ENCODE assay signal across 8 mouse cellular contexts in the genomic region with DNA sequence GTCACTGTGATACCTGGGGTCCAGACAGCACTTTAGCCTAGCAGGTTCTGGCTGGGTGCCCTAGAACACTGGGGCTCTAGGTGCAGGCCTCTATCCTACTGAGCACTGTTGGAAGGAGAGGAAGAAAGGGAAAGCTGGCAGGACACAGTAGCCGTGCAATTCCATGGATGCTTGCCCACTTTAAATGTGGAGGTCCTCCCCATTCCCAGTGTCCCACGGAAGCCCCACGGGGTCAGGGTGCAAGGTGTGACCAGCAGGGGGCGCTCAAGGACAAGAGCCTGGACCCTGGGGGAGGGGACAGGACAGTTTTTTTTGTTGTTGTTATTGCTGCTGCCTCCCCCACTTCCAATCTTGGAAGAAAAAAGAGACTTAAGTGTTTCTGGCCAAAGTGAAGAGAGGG. TPM values are rescaled to one million over a fixed set of nuclear protein-coding genes. Genes with fewer than 3 reads are reported as not detected.
DNase-seq lines count a peak whose midpoint lies in the region; ATAC-seq and TF ChIP-seq lines count a peak whose summit lies in the region.

No protein-coding gene starts in this region.

- TF ChIP-seq CTCF in G1E (IDR thresholded peaks at IDR 0.05; ENCODE audit: low read depth, low read length) = peak; percentile 66
- peak; percentile 98 for TF ChIP-seq CTCF in bone marrow macrophage, adult 2 months (IDR thresholded peaks at IDR 0.05; ENCODE audit: low read depth, low read length)

- TF ChIP-seq POLR2A in bone marrow macrophage, adult 2 months (IDR thresholded peaks at IDR 0.05; ENCODE audit: borderline replicate concordance, low read depth, low read length) = no peak

- H3K9ac ChIP-seq in liver, embryonic 11.5 days (ENCODE audit: low read depth, low read length) = no peak overlapping the region

- peaks cover 17% of the 10 kb centered on the region; the same call in 1 of the 2 replicates for H3K27me3 ChIP-seq in G1E (ENCODE audit: insufficient read depth, low read length)
- no peaks in the 10 kb centered on the region for H3K27me3 ChIP-seq in liver, embryonic 11.5 days (replicated peaks; ENCODE audit: control insufficient read depth, insufficient read depth, low read length)

- no peak overlapping the region for H3K27ac ChIP-seq in bone marrow macrophage, adult 2 months (ENCODE audit: insufficient read depth, low read depth, low read length)
- H3K27ac ChIP-seq in liver, embryonic 11.5 days (ENCODE audit: low read depth, low read length) = no peak overlapping the region

- WGBS in liver, embryonic 11.5 days = 11% methylated on average over 4 of the region's 4 CpGs

- H3K9me3 ChIP-seq in G1E (replicated peaks) = no peaks in the 10 kb centered on the region
- H3K9me3 ChIP-seq in liver, embryonic 11.5 days (ENCODE audit: control insufficient read depth, low read length) = no peaks in the 10 kb centered on the region

- no peak for ATAC-seq in G1E (ENCODE audit: extremely low read depth, insufficient number of reproducible peaks, low FRiP score, poor library complexity, severe bottlenecking)
- ATAC-seq in erythroid progenitor cell, adult 5-6 weeks (replicated peaks; ENCODE audit: low FRiP score, poor library complexity, severe bottlenecking) = peak; percentile 66
- no peak for ATAC-seq in liver, embryonic 11.5 days (replicated peaks; ENCODE audit: low FRiP score)

- H3K36me3 ChIP-seq in G1E (replicated peaks) = no peaks in the 10 kb centered on the region
- H3K36me3 ChIP-seq in liver, embryonic 11.5 days (ENCODE audit: control insufficient read depth, insufficient read depth, low read length) = no peaks in the 10 kb centered on the region

- H3K4me1 ChIP-seq in G1E (ENCODE audit: insufficient read depth, low read depth, low read length) = no peaks in the 10 kb centered on the region
- H3K4me1 ChIP-seq in bone marrow macrophage, adult 2 months (ENCODE audit: control insufficient read depth, insufficient read depth, low read length) = peaks cover 9% of the 10 kb centered on the region
- H3K4me1 ChIP-seq in liver, embryonic 11.5 days (replicated peaks; ENCODE audit: control insufficient read depth, insufficient read depth, low read length) = no peaks in the 10 kb centered on the region

- no peak overlapping the region for H3K4me3 ChIP-seq in G1E (ENCODE audit: low read depth, low read length)
- H3K4me3 ChIP-seq in bone marrow macrophage, adult 2 months (ENCODE audit: insufficient read depth, low read length) = no peak overlapping the region
- H3K4me3 ChIP-seq in liver, embryonic 11.5 days (ENCODE audit: low read depth, low read length) = no peak overlapping the region

- no peak overlapping the region for H3K4me2 ChIP-seq in liver, embryonic 11.5 days

- peak; percentile 40 to 73 for DNase-seq in left cerebral cortex, adult 18-20 months (ENCODE audit: low spot score in 2 of 2)
- no peak for DNase-seq in left cerebral cortex, adult 11 months (ENCODE audit: low spot score)
- peak; percentile 59 for DNase-seq in G1E (ENCODE audit: low spot score)
- DNase-seq in liver, embryonic 11.5 days (ENCODE audit: low spot score) = peak; percentile 43
- peak; percentile 31 for DNase-seq in right cerebral cortex, postnatal 25 days
- no peak for DNase-seq in yolk sac, embryonic 10.5 days (ENCODE audit: low spot score)

RNA-seq across cellular contexts. Expression of a gene that starts 3.3 kb away (rescaled TPM):
- not detected for total RNA-seq in left cerebral cortex, adult 18-20 months (2021)
- total RNA-seq in G1E (2014; fragmentation: Nextera tagmentation) (not detected in 2 replicates), G1E (2017) (not detected in 2 replicates)
- not detected in 2 replicates for polyA plus RNA-seq in G1E (2012)
- polyA plus RNA-seq in bone marrow macrophage, adult 2 months (2012; ENCODE audit: insufficient read depth, insufficient read length, missing spikeins) = not detected in 2 replicates
- not detected in 2 replicates for total RNA-seq in erythroid progenitor cell, adult 5-6 weeks (2015; ENCODE audit: low replicate concordance)
- not detected in 2 replicates for total RNA-seq in erythroid progenitor cell, adult 5-6 weeks (2017; ENCODE audit: low replicate concordance)
- polyA plus RNA-seq in liver, embryonic 11.5 days (2014; fragmentation: Nextera tagmentation; extraction: Ambion mirVana) = not detected in 2 replicates

RNA-seq across cellular contexts. Expression of a gene that starts 13.2 kb away (rescaled TPM):
- total RNA-seq in left cerebral cortex, adult 18-20 months (2021) = 100 to 1,000 TPM; 118 to 130 TPM
- total RNA-seq in G1E (2014; fragmentation: Nextera tagmentation) = not detected in 2 replicates
- under 0.01 and 0.22 TPM in 2 replicates for total RNA-seq in G1E (2017)
- not detected in 2 replicates for polyA plus RNA-seq in G1E (2012)
- not detected in 2 replicates for polyA plus RNA-seq in bone marrow macrophage, adult 2 months (2012; ENCODE audit: insufficient read depth, insufficient read length, missing spikeins)
- total RNA-seq in erythroid progenitor cell, adult 5-6 weeks (2015; ENCODE audit: low replicate concordance) = not detected in 2 replicates
- not detected in 2 replicates for total RNA-seq in erythroid progenitor cell, adult 5-6 weeks (2017; ENCODE audit: low replicate concordance)
- polyA plus RNA-seq in liver, embryonic 11.5 days (2014; fragmentation: Nextera tagmentation; extraction: Ambion mirVana) = 0.33 TPM in 1 of 2 replicates, not detected in the other

RNA-seq across cellular contexts. Expression of a gene that starts 27.4 kb away (rescaled TPM):
- not detected for total RNA-seq in left cerebral cortex, adult 18-20 months (2021)
- total RNA-seq in G1E (2014; fragmentation: Nextera tagmentation) (not detected in 2 replicates), G1E (2017) (not detected in 2 replicates)
- polyA plus RNA-seq in G1E (2012) = not detected in 2 replicates
- not detected in 2 replicates for polyA plus RNA-seq in bone marrow macrophage, adult 2 months (2012; ENCODE audit: insufficient read depth, insufficient read length, missing spikeins)
- not detected in 2 replicates for total RNA-seq in erythroid progenitor cell, adult 5-6 weeks (2015; ENCODE audit: low replicate concordance)
- not detected in 2 replicates for total RNA-seq in erythroid progenitor cell, adult 5-6 weeks (2017; ENCODE audit: low replicate concordance)
- polyA plus RNA-seq in liver, embryonic 11.5 days (2014; fragmentation: Nextera tagmentation; extraction: Ambion mirVana) = not detected in 2 replicates

RNA-seq across cellular contexts. Expression of a gene that starts 34.7 kb away (rescaled TPM):
- total RNA-seq in left cerebral cortex, adult 18-20 months (2021) = not detected
- total RNA-seq in G1E (2014; fragmentation: Nextera tagmentation) (not detected in 2 replicates), G1E (2017) (not detected in 2 replicates)
- polyA plus RNA-seq in G1E (2012) = not detected in 2 replicates
- polyA plus RNA-seq in bone marrow macrophage, adult 2 months (2012; ENCODE audit: insufficient read depth, insufficient read length, missing spikeins) = not detected in 2 replicates
- total RNA-seq in erythroid progenitor cell, adult 5-6 weeks (2015; ENCODE audit: low replicate concordance) = not detected in 2 replicates
- total RNA-seq in erythroid progenitor cell, adult 5-6 weeks (2017; ENCODE audit: low replicate concordance) = not detected in 2 replicates
- not detected in 2 replicates for polyA plus RNA-seq in liver, embryonic 11.5 days (2014; fragmentation: Nextera tagmentation; extraction: Ambion mirVana)

Comparison
In these comparisons a context has a peak if more than half of its experiments do, and no peak if none do; other contexts are left out.
1. DNase-seq: peak in left cerebral cortex, adult 18-20 months (2 of 2), G1E (single experiment), liver, embryonic 11.5 days (single experiment) and right cerebral cortex, postnatal 25 days (single experiment); none in left cerebral cortex, adult 11 months (single experiment) and yolk sac, embryonic 10.5 days (single experiment).
2. RNA of a gene that starts 13.2 kb away (total RNA-seq): 118 to 130 TPM in left cerebral cortex, adult 18-20 months; under 0.01 to 0.22 TPM in G1E and not detected in erythroid progenitor cell, adult 5-6 weeks; every median in the first group is over 10 times any median in the second.